13 mouse cellular contexts compared by ENCODE assay signal in the genomic region with DNA sequence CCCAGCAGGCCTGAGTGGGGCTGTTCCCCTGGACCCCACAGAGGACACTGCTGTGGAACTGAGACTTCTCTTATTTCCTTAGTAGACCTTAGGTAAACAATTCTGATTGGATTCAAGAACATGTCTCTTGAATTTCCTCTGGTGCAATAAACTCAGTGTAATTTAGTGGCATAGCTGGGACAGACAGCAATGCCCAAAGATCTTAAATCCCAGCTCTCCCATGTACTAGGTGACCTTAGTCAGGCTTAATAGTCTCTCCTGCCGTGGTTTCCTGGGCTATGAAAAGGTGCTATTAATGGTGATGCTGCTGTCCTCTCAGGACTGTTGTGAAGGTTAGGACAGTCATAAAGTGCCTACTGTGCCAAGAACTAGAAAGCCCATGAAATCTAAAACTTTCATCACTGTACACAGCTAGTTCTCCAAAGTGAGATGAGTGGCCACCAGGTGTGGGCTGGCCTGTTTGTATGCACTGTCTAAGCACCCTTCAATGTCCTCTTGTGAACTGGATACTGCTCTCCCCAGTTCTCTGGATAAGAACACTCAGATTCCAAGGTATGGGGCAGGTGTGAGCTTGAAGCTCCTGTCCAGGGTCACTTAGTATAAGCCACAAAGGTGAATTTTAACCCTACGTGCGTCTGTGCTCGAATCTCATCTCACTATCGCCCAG. TPM values are rescaled to one million over a fixed set of nuclear protein-coding genes. Genes with fewer than 3 reads are reported as not detected.
DNase-seq lines count a peak whose midpoint lies in the region; ATAC-seq and TF ChIP-seq lines count a peak whose summit lies in the region.
"Had no signal": no experiment of that assay in that cellular context is flagged by ENCODE, and none has a peak within 500 bp of the region (broad histone marks: within the 10 kb centered on the region; RNA-seq: fewer than 3 reads in every experiment).

No protein-coding gene starts in this region.

- H3K79me2 ChIP-seq in C2C12 (ENCODE audit: control insufficient read depth, insufficient read depth) = no peaks in the 10 kb centered on the region

- no peak for TF ChIP-seq CTCF in C2C12 (IDR thresholded peaks at IDR 0.05; ENCODE audit: control insufficient read depth, insufficient read depth, insufficient read length)

- H3K9ac ChIP-seq in kidney, embryonic 14.5 days (ENCODE audit: low read depth, low read length) = no peak overlapping the region
- no peak overlapping the region for H3K9ac ChIP-seq in intestine, embryonic 15.5 days
- H3K9ac ChIP-seq: hindbrain, embryonic 13.5 days; liver, embryonic 14.5 days had no signal

- H3K4me1 ChIP-seq in kidney, embryonic 14.5 days (ENCODE audit: control insufficient read depth, insufficient read depth, low read length) = peaks cover 18% of the 10 kb centered on the region
- peaks cover 18% of the 10 kb centered on the region for H3K4me1 ChIP-seq in intestine, embryonic 15.5 days (replicated peaks)
- H3K4me1 ChIP-seq: hindbrain, embryonic 13.5 days had no signal

- H3K4me2 ChIP-seq in kidney, embryonic 14.5 days (replicated peaks; ENCODE audit: low read depth, low read length) = no peak overlapping the region
- H3K4me2 ChIP-seq in intestine, embryonic 15.5 days (replicated peaks) = no peak overlapping the region
- H3K4me2 ChIP-seq: hindbrain, embryonic 13.5 days had no signal

- no peaks in the 10 kb centered on the region for H3K9me3 ChIP-seq in kidney, embryonic 14.5 days (ENCODE audit: control insufficient read depth, low read length)
- H3K9me3 ChIP-seq in intestine, embryonic 15.5 days = no peaks in the 10 kb centered on the region
- H3K9me3 ChIP-seq: hindbrain, embryonic 13.5 days had no signal

- no peaks in the 10 kb centered on the region for H3K27me3 ChIP-seq in kidney, embryonic 14.5 days (ENCODE audit: control insufficient read depth, insufficient read depth, low read length)
- no peaks in the 10 kb centered on the region for H3K27me3 ChIP-seq in C2C12 (ENCODE audit: control insufficient read depth, insufficient read depth, insufficient read length)
- H3K27me3 ChIP-seq in intestine, embryonic 15.5 days (replicated peaks) = no peaks in the 10 kb centered on the region
- H3K27me3 ChIP-seq: hindbrain, embryonic 13.5 days had no signal

- 0 out of 2 replicates have a peak, but pooled peaks have one; percentile 6 for ATAC-seq in kidney, embryonic 14.5 days (ENCODE audit: low FRiP score, low TSS enrichment)
- ATAC-seq in intestine, embryonic 15.5 days = peak; percentile 60

- peak overlapping the region; percentile 40 for H3ac ChIP-seq in C2C12 (ENCODE audit: control insufficient read depth, insufficient read length, low read depth)

- DNase-seq in kidney, adult 18-20 months = no peak
- peak; percentile 74 for DNase-seq in lung, postnatal 36 days
- no peak for DNase-seq in ovary, adult 18-20 months (ENCODE audit: low spot score)
- DNase-seq in right cerebral cortex, postnatal 10 days (ENCODE audit: low spot score in 2 of 2) = no peak
- no peak for DNase-seq in adrenal gland, postnatal 10 days
- DNase-seq: B cell, adult 2 months; spleen, adult 18-20 months; thymus, postnatal 4 days had no signal

- no peaks in the 10 kb centered on the region for H3K36me3 ChIP-seq in kidney, embryonic 14.5 days (ENCODE audit: control insufficient read depth, insufficient read depth, low read length)
- H3K36me3 ChIP-seq in C2C12 (ENCODE audit: control insufficient read depth, insufficient read depth) = no peaks in the 10 kb centered on the region
- H3K36me3 ChIP-seq in intestine, embryonic 15.5 days = no peaks in the 10 kb centered on the region
- H3K36me3 ChIP-seq: hindbrain, embryonic 13.5 days had no signal

- H3K4me3 ChIP-seq in kidney, embryonic 14.5 days (ENCODE audit: low read length) = no peak overlapping the region
- no peak overlapping the region for H3K4me3 ChIP-seq in C2C12 (ENCODE audit: insufficient read depth, poor library complexity, severe bottlenecking)
- no peak overlapping the region for H3K4me3 ChIP-seq in intestine, embryonic 15.5 days (replicated peaks)
- H3K4me3 ChIP-seq: hindbrain, embryonic 13.5 days had no signal

- no peaks in the 10 kb centered on the region for H3K79me3 ChIP-seq in C2C12 (ENCODE audit: low read depth)

- WGBS in kidney, embryonic 14.5 days = 69% methylated on average over 5 of the region's 5 CpGs
- WGBS in intestine, embryonic 15.5 days = 75% methylated on average over 5 of the region's 5 CpGs

- H3K27ac ChIP-seq in kidney, embryonic 14.5 days (ENCODE audit: low read depth, low read length) = no peak overlapping the region
- peak overlapping the region; percentile 72 for H3K27ac ChIP-seq in intestine, embryonic 15.5 days
- H3K27ac ChIP-seq: hindbrain, embryonic 13.5 days; liver, embryonic 14.5 days had no signal

TF ChIP-seq in C2C12, 6 proteins besides CTCF, POLR2A, EP300 and RAD21:
- TF ChIP-seq MYOG (IDR thresholded peaks at IDR 0.05; ENCODE audit: control insufficient read depth, extremely low read depth, insufficient read length) (no peak), MAX (IDR thresholded peaks at IDR 0.05) (no peak), CEBPB (IDR thresholded peaks at IDR 0.05; ENCODE audit: low read depth) (no peak)
TF ChIP-seq in C2C12: peak in this region for 0.

RNA-seq across cellular contexts. Expression of gene Sdc1, which starts 40.9 kb away (rescaled TPM):
- polyA plus RNA-seq in kidney, embryonic 14.5 days (2014; fragmentation: Nextera tagmentation; extraction: Ambion mirVana) = 41.9 and 57.3 TPM in 2 replicates
- polyA plus RNA-seq in C2C12 (2012; fragmentation: generic; extraction: Trizol) = 112 TPM
- polyA plus RNA-seq in intestine, embryonic 15.5 days (2015; fragmentation: Nextera tagmentation; extraction: Ambion mirVana) = 101 and 106 TPM in 2 replicates
- total RNA-seq in adrenal gland, postnatal 10 days (2021) = 10 to 100 TPM; 27.2 to 42.0 TPM
